Mouse (Mus musculus): Measurements from ENCODE around the gene Dmtf1. TPM values are rescaled to one million over a fixed set of nuclear protein-coding genes. Genes with fewer than 3 reads are reported as not detected.

The Dmtf1 gene
- polyA plus RNA-seq, 1 experiment from 2014 or later = 33.3 TPM

DNA sequence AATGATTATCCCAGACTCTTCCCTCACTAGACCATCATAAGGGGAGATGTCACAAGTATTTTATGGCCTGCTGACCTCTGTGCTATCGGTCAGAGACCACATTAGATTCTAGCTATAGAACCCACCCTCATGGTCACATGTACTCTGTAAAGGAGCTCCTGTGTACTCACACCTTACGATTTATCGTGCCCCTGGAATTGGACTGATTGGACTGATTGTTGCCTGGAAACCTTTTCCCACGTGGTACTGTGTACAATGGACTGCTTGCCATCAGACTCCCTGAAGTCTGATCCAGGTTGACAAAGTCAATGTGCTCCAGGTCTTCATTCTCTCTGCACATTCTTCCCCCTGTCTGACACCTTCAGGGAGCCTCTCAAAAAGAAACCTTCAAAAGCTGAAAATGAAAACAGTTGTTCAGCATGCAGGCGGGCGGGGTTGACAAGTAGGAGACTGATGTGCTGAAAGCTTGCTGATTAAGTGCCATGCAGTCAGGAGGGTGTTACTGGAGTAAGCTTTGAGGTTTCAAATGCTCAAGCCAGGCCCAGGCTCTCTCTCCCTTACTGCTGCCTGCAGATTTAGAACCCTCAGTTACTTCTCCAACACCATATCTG, 91.9 kb downstream of the Dmtf1 start:
- 38% methylated on average over 6 of the region's 6 CpGs for WGBS
- Histone ChIP-seq H3K4me1 (ENCODE audit: insufficient read depth, low read depth, low read length) (no peaks in the 10 kb centered on the region), H3K36me3 (ENCODE audit: insufficient read depth, low read length) (no peaks in the 10 kb centered on the region), H3K9me3 (ENCODE audit: low read length) (no peaks in the 10 kb centered on the region), H3K4me2 (replicated peaks; ENCODE audit: low read depth, low read length) (no peak overlapping the region), H3K27me3 (replicated peaks; ENCODE audit: insufficient read depth, low read length) (no peaks in the 10 kb centered on the region), H3K27ac (ENCODE audit: low read length) (no peak overlapping the region), H3K9ac (replicated peaks; ENCODE audit: low read depth) (no peak overlapping the region), H3K4me3 (ENCODE audit: low read depth, low read length) (no peak overlapping the region)
- TF ChIP-seq CTCF (IDR thresholded peaks at IDR 0.05) (no peak), EP300 (IDR thresholded peaks at IDR 0.05) (no peak)
- no peak for DNase-seq (ENCODE audit: low spot score)
- ATAC-seq = no peak

DNA sequence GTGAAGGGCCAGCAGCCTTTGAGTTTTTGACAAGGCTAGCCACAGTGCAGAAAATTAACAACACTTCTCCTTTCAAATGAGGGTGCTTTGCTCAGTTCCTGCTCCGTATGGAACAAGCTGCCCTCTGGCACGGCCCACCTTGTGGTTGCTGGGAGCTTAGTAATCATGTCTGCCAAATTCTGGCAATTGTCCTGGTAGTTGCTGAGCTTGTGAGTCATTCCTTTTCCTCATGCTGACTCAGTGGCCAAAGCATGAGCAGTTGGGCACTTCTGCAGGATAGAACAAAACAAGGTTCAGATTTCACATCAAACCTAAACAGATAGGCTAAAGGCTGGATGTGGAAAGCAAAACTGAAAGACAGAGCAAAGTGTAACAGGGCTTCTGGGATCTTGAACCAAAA, 92.7 kb downstream of the Dmtf1 start:
- Histone ChIP-seq H3K27me3 (replicated peaks; ENCODE audit: insufficient read depth, low read length) (no peaks in the 10 kb centered on the region), H3K4me1 (ENCODE audit: insufficient read depth, low read depth, low read length) (no peaks in the 10 kb centered on the region), H3K36me3 (ENCODE audit: insufficient read depth, low read length) (no peaks in the 10 kb centered on the region), H3K27ac (ENCODE audit: low read length) (no peak overlapping the region; the same call in 1 of the 2 replicates), H3K9me3 (ENCODE audit: low read length) (no peaks in the 10 kb centered on the region), H3K9ac (replicated peaks; ENCODE audit: low read depth) (no peak overlapping the region), H3K4me2 (replicated peaks; ENCODE audit: low read depth, low read length) (no peak overlapping the region), H3K4me3 (ENCODE audit: low read depth, low read length) (no peak overlapping the region)
- ATAC-seq (peak; percentile 76), DNase-seq (ENCODE audit: low spot score) (peak; percentile 68)
- TF ChIP-seq EP300 (IDR thresholded peaks at IDR 0.05) = no peak
- TF ChIP-seq CTCF (IDR thresholded peaks at IDR 0.05) = no peak
- WGBS = 40% methylated on average over 2 of the region's 2 CpGs

Other genes with a start within 250 kb of the Dmtf1 start
- gene Crot, start 164.5 kb downstream of the Dmtf1 start, polyA plus RNA-seq (2015; fragmentation: Nextera tagmentation; extraction: Ambion mirVana) = 26.3 and 29.5 TPM in 2 replicates
- gene Tmem243, start 61.1 kb downstream of the Dmtf1 start, polyA plus RNA-seq (2015; fragmentation: Nextera tagmentation; extraction: Ambion mirVana) = 407 and 422 TPM in 2 replicates
- gene 9330182L06Rik, start 104.3 kb upstream of the Dmtf1 start, polyA plus RNA-seq (2015; fragmentation: Nextera tagmentation; extraction: Ambion mirVana) = 6.5 and 7.4 TPM in 2 replicates

All from lung, postnatal 0 days (tissue).